Mouse (Mus musculus): Measurements from ENCODE around the gene Gm266.

- TF ChIP-seq EP300 (IDR thresholded peaks at IDR 0.05) (no peak), CTCF (IDR thresholded peaks at IDR 0.05) (no peak)
Observed at GRCm38 (mm10) chr12:111463570-111463969, 22.1 kb downstream of the Gm266 start.
